ENCODE assay signal across 7 mouse cellular contexts in the genomic region with DNA sequence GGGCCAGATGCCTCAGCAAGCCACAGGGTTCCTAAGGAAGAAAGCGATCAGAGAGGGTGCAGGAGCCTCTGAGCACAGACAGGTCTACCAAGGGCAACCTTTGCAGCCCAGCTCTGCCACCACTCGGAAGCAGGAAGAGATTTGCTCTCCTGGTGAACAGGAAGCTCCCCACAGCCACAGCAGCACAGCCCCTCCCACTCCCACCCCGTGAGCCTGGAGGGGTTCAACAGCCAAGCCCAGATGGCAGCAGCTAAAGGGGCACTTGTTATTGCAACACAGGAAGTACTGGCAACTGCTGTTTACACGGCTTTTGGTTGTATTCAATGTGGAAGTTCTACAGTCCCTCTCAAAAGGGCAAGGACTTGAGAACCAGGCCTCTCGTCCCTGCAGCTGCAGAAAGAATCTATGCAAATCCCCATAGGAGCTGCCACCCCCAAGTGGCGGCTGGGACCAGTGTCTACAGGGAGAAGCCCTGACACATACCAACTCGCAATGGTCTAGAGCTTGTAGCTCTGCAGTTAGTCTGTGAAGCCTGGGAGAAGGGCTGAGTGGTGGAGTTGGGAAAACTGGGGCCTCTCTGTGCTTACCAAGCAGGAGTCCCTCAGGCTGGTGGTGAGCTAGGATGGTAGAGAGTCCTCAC. TPM values are rescaled to one million over a fixed set of nuclear protein-coding genes. Genes with fewer than 3 reads are reported as not detected.
A peak's percentile ranks its signal among the peaks of the same experiment; 100 is the strongest.
DNase-seq lines count a peak whose midpoint lies in the region; TF ChIP-seq lines count a peak whose summit lies in the region.

No protein-coding gene starts in this region.

- H3K4me3 ChIP-seq in bone marrow, adult 2 months (replicated peaks; ENCODE audit: control insufficient read depth, low read depth, low read length) = no peak overlapping the region
- no peak overlapping the region for H3K4me3 ChIP-seq in liver, adult 2 months (ENCODE audit: insufficient read depth, low read depth, low read length)
- H3K4me3 ChIP-seq in small intestine, adult 2 months (ENCODE audit: low read depth, low read length) = no peak overlapping the region

- H3K9ac ChIP-seq in liver, adult 2 months (ENCODE audit: low read depth, low read length) = no peak overlapping the region

- TF ChIP-seq POLR2A in bone marrow, adult 2 months (IDR thresholded peaks at IDR 0.05; ENCODE audit: borderline replicate concordance, control insufficient read depth, low read depth, low read length) = peak; percentile 42; the same call in 1 of the 2 replicates
- TF ChIP-seq POLR2A in liver, adult 2 months (IDR thresholded peaks at IDR 0.05; ENCODE audit: extremely low read depth, insufficient read depth, low read length) = no peak
- no peak for TF ChIP-seq POLR2A in small intestine, adult 2 months (IDR thresholded peaks at IDR 0.05; ENCODE audit: low read depth, low read length)

- H3K27ac ChIP-seq in bone marrow, adult 2 months (ENCODE audit: control insufficient read depth, insufficient read depth, low read depth, low read length, poor library complexity) = peak overlapping the region; percentile 97
- H3K27ac ChIP-seq in liver, adult 2 months (replicated peaks; ENCODE audit: insufficient read depth, low read depth, low read length) = peak overlapping the region; percentile 40
- H3K27ac ChIP-seq in small intestine, adult 2 months (ENCODE audit: insufficient read depth, low read depth, low read length) = peak overlapping the region; percentile 80

- H3K79me2 ChIP-seq in liver, adult 2 months (ENCODE audit: control insufficient read depth, insufficient read depth, low read length) = no peaks in the 10 kb centered on the region

- no peaks in the 10 kb centered on the region for H3K27me3 ChIP-seq in liver, adult 2 months (ENCODE audit: control insufficient read depth, insufficient read depth, low read length)
- H3K27me3 ChIP-seq in small intestine, adult 2 months (ENCODE audit: control insufficient read depth, insufficient read depth, low read length) = no peaks in the 10 kb centered on the region

- H3K4me1 ChIP-seq in bone marrow, adult 2 months (ENCODE audit: control insufficient read depth, insufficient read depth, low read length) = peaks cover 19% of the 10 kb centered on the region
- H3K4me1 ChIP-seq in liver, adult 2 months (ENCODE audit: control insufficient read depth, insufficient read depth, low read length) = no peaks in the 10 kb centered on the region
- peaks cover 14% of the 10 kb centered on the region for H3K4me1 ChIP-seq in small intestine, adult 2 months (ENCODE audit: control insufficient read depth, insufficient read depth, insufficient read length, low read length)

- 0 out of 2 replicates have a peak, but pooled peaks have one; percentile 2 for TF ChIP-seq CTCF in bone marrow, adult 2 months (IDR thresholded peaks at IDR 0.05; ENCODE audit: control insufficient read depth, insufficient read depth, low read length)
- no peak for TF ChIP-seq CTCF in liver, adult 2 months (IDR thresholded peaks at IDR 0.05; ENCODE audit: low read depth, low read length)
- no peak for TF ChIP-seq CTCF in small intestine, adult 2 months (IDR thresholded peaks at IDR 0.05; ENCODE audit: extremely low read depth, insufficient read length, insufficient replicate concordance, low read depth, low read length)

- no peaks in the 10 kb centered on the region for H3K36me3 ChIP-seq in liver, adult 2 months (ENCODE audit: control insufficient read depth, insufficient read depth, low read length)
- no peaks in the 10 kb centered on the region for H3K36me3 ChIP-seq in small intestine, adult 2 months (ENCODE audit: control insufficient read depth, insufficient read depth, low read length)

- intact Hi-C loops in left cerebral cortex, postnatal 10 days (cut with DNase I) = no loop called here
- intact Hi-C loops in heart, postnatal 10 days (cut with DNase I) = loop anchor here (2.0 kb wide), 1 partner anchor 28 kb away; no protein-coding TSS in a partner anchor

- WGBS in bone marrow, adult 2 months = 3% methylated on average over 7 of the region's 7 CpGs
- 45% methylated on average over 7 of the region's 7 CpGs for WGBS in liver, adult 2 months
- 44% methylated on average over 7 of the region's 7 CpGs for WGBS in small intestine, adult 2 months

- DNase-seq in left cerebral cortex, postnatal 10 days (ENCODE audit: extremely low spot score in 1 of 2, low spot score in 2 of 2) = peak; percentile 16 to 73
- no peak for DNase-seq in left cerebral cortex, adult 18-20 months (ENCODE audit: low spot score in 2 of 2)
- DNase-seq in heart, postnatal 10 days = peak; percentile 47 to 53
- DNase-seq in liver, adult 2 months (ENCODE audit: extremely low read depth, low read depth, low spot score) = no peak
- DNase-seq in MN1 (ENCODE audit: low spot score) = no peak

RNA-seq across cellular contexts. Expression of a gene that starts 51.0 kb away (rescaled TPM):
- total RNA-seq in left cerebral cortex, postnatal 10 days (2021) = 10 to 100 TPM; 48.9 to 54.0 TPM
- total RNA-seq in left cerebral cortex, adult 18-20 months (2021) = 10 to 100 TPM; 32.7 to 35.0 TPM
- 11.8 and 20.5 TPM in 2 replicates for polyA plus RNA-seq in bone marrow, adult 2 months (2011; ENCODE audit: insufficient read depth, insufficient read length, low replicate concordance, missing spikeins)
- total RNA-seq in heart, postnatal 10 days (2021) = 10 to 100 TPM; 18.7 to 19.5 TPM
- total RNA-seq in liver, adult 2 months (2014; rRNA removed) = 11.6 and 13.8 TPM in 2 replicates
- polyA plus RNA-seq in liver, adult 2 months (2012; rRNA removed) = 7.0 and 7.9 TPM in 2 replicates
- 10.4 and 16.6 TPM in 2 replicates for polyA plus RNA-seq in small intestine, adult 2 months (2012; rRNA removed)

Comparison
In these comparisons a context has a peak if more than half of its experiments do, and no peak if none do; other contexts are left out.
1. DNase-seq: peak in left cerebral cortex, postnatal 10 days (2 of 2) and heart, postnatal 10 days (2 of 2); none in left cerebral cortex, adult 18-20 months (0 of 2), liver, adult 2 months (single experiment) and MN1 (single experiment).
2. H3K27ac ChIP-seq: peak in every context shown above with its lines; median percentile 97 in bone marrow, adult 2 months; 80 in small intestine, adult 2 months; 40 in liver, adult 2 months.